Mouse (Mus musculus) heart, adult 8-10 months (tissue): ENCODE data around the gene Gpr107. TPM values are rescaled to one million over a fixed set of nuclear protein-coding genes. Genes with fewer than 3 reads are reported as not detected.
A peak's percentile ranks its signal among the peaks of the same experiment; 100 is the strongest.
"Not testable (repeated sequence)": the region's sequence is repeated elsewhere in the genome, so short reads cannot be mapped to it uniquely, and the experiment has no call there.

Experiments used
- DNase-seq: peaks from one replicate; pipeline ENCODE4 v3.0.0; 2022; ENCODE audit warnings: low spot score
- total RNA-seq, 4 experiments: library from RNA; stranded (reverse); gene quantifications; 2 replicates each; pipeline ENCODE4 v1.2.4; 2022

Gene Gpr107
- total RNA-seq, 4 experiments from 2014 or later: 27.1 to 34.5 (median 29.8) TPM

GRCm38 (mm10) chr2:31156846-31157245 lies 4.7 kb downstream of the Gpr107 start:
- no peak for DNase-seq

GRCm38 (mm10) chr2:31160147-31160920 lies 8.2 kb downstream of the Gpr107 start:
- DNase-seq: no peak

GRCm38 (mm10) chr2:31161620-31162019 lies 9.5 kb downstream of the Gpr107 start:
- DNase-seq: no peak

GRCm38 (mm10) chr2:31163361-31164118 lies 11.4 kb downstream of the Gpr107 start:
- DNase-seq: no peak

- peak; percentile 70 for DNase-seq
These were observed 12.8 kb downstream of the Gpr107 start for GRCm38 (mm10) chr2:31164841-31165455.

GRCm38 (mm10) chr2:31165529-31165928 lies 13.4 kb downstream of the Gpr107 start:
- no peak for DNase-seq

GRCm38 (mm10) chr2:31167571-31167970 lies 15.5 kb downstream of the Gpr107 start:
- DNase-seq: not testable (repeated sequence)

- DNase-seq: peak; percentile 79
These were observed 16.9 kb downstream of the Gpr107 start for GRCm38 (mm10) chr2:31169001-31169400.

- DNase-seq: no peak
These were observed 18.0 kb downstream of the Gpr107 start for GRCm38 (mm10) chr2:31170164-31170563.

- peak; percentile 55 for DNase-seq
These were observed 19.9 kb downstream of the Gpr107 start for GRCm38 (mm10) chr2:31172001-31172400.

GRCm38 (mm10) chr2:31172536-31172935 lies 20.4 kb downstream of the Gpr107 start:
- DNase-seq: no peak

- no peak for DNase-seq
These were observed 21.2 kb downstream of the Gpr107 start for GRCm38 (mm10) chr2:31173290-31173689.

- not testable (repeated sequence) for DNase-seq
These were observed 26.5 kb downstream of the Gpr107 start for GRCm38 (mm10) chr2:31178593-31178992.

- no peak for DNase-seq
These were observed 27.4 kb downstream of the Gpr107 start for GRCm38 (mm10) chr2:31179471-31179870.

GRCm38 (mm10) chr2:31180081-31180551 lies 28.0 kb downstream of the Gpr107 start:
- no peak for DNase-seq

- no peak for DNase-seq
These were observed 30.7 kb downstream of the Gpr107 start for GRCm38 (mm10) chr2:31182786-31183330.

GRCm38 (mm10) chr2:31183830-31184229 lies 31.7 kb downstream of the Gpr107 start:
- DNase-seq: no peak

- no peak for DNase-seq
These were observed 36.6 kb downstream of the Gpr107 start for GRCm38 (mm10) chr2:31188691-31189090.

GRCm38 (mm10) chr2:31189654-31190053 lies 37.5 kb downstream of the Gpr107 start:
- no peak for DNase-seq

- no peak for DNase-seq
These were observed 39.6 kb downstream of the Gpr107 start for GRCm38 (mm10) chr2:31191765-31192164.

- peak; percentile 46 for DNase-seq
These were observed 42.4 kb downstream of the Gpr107 start for GRCm38 (mm10) chr2:31194356-31195021.
